In the genomic region with DNA sequence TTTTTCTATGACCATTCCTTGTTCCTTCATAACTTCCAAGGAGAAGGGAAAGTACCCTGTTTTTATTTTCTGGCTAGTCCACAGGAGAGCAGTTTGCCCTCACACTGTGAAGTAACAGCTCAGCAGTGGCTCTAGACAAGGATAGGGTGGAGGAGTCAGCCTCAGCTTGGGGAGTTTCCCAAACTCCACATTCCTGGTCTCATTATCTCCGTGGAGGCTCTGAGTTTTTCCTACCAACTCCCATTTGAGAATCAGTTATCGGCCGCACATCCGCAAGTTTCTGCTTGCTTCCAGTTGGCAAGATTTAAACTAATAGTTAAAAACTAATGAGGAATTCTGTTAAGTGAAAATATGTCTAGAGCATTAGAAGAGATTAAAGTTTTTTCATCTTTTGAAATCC, we compare ENCODE assay signal across 24 mouse cellular contexts. TPM values are rescaled to one million over a fixed set of nuclear protein-coding genes. Genes with fewer than 3 reads are reported as not detected.
DNase-seq lines count a peak whose midpoint lies in the region; ATAC-seq and TF ChIP-seq lines count a peak whose summit lies in the region.
"Had no signal": no experiment of that assay in that cellular context is flagged by ENCODE, and none has a peak within 500 bp of the region (broad histone marks: within the 10 kb centered on the region; RNA-seq: fewer than 3 reads in every experiment).

No protein-coding gene starts in this region.

- peak in 1 of 2 experiments; percentile 57 for DNase-seq in heart, adult 2 months
- DNase-seq in lung, postnatal 36 days = peak; percentile 19
- DNase-seq in lung, adult 2 months = no peak
- peak; percentile 8 for DNase-seq in heart, postnatal 0 days (ENCODE audit: low spot score)
- peak; percentile 69 for DNase-seq in testis, postnatal 14 days (ENCODE audit: low spot score)
- DNase-seq in adrenal gland, adult 18-20 months (ENCODE audit: low spot score in 2 of 2) = no peak
- DNase-seq: adrenal gland, postnatal 36 days; B cell, adult 2 months; cerebellum, adult 18-20 months; kidney, adult 18-20 months; lung, postnatal 14 days; midbrain, embryonic 14.5 days; right cerebral cortex, postnatal 25 days had no signal

- no peak for TF ChIP-seq EP300 in heart, adult 2 months (IDR thresholded peaks at IDR 0.05; ENCODE audit: insufficient read depth, low read depth, low read length)
- TF ChIP-seq EP300 in heart, postnatal 0 days (IDR thresholded peaks at IDR 0.05; ENCODE audit: low read depth) = no peak

- H3K4me1 ChIP-seq in heart, adult 2 months (ENCODE audit: control insufficient read depth, insufficient read depth, low read length) = no peaks in the 10 kb centered on the region; the same call in 1 of the 2 replicates
- peaks cover 5% of the 10 kb centered on the region; the same call in 1 of the 2 replicates for H3K4me1 ChIP-seq in heart, embryonic 11.5 days (ENCODE audit: control insufficient read depth, insufficient read depth, low read length)
- H3K4me1 ChIP-seq in lung, adult 2 months (ENCODE audit: control insufficient read depth, insufficient read depth, low read length) = no peaks in the 10 kb centered on the region; the same call in 1 of the 2 replicates
- H3K4me1 ChIP-seq in heart, postnatal 0 days (ENCODE audit: control insufficient read depth, insufficient read depth) = no peaks in the 10 kb centered on the region
- H3K4me1 ChIP-seq: forebrain, embryonic 13.5 days; liver, embryonic 15.5 days; megakaryocyte, embryonic 14.5 days; neural tube, embryonic 13.5 days had no signal

- intact Hi-C loops in heart, adult 2 months (cut with DNase I) = loop anchor here (10.0 kb wide), 2 partner anchors 50 to 200 kb away; partner anchors contain the start of gene Tcf21

- H3K27me3 ChIP-seq in heart, adult 2 months (ENCODE audit: control insufficient read depth, insufficient read depth, low read length) = no peaks in the 10 kb centered on the region
- H3K27me3 ChIP-seq in heart, embryonic 11.5 days (ENCODE audit: control insufficient read depth, insufficient read depth, low read length) = no peaks in the 10 kb centered on the region
- no peaks in the 10 kb centered on the region for H3K27me3 ChIP-seq in heart, postnatal 0 days (ENCODE audit: control insufficient read depth, insufficient read depth, low read length)
- H3K27me3 ChIP-seq: limb, embryonic 15.5 days; liver, embryonic 15.5 days; megakaryocyte, embryonic 14.5 days; neural tube, embryonic 13.5 days; stomach, embryonic 15.5 days had no signal

- TF ChIP-seq CTCF in heart, adult 2 months (IDR thresholded peaks at IDR 0.05) = no peak
- no peak for TF ChIP-seq CTCF in lung, adult 2 months (IDR thresholded peaks at IDR 0.05; ENCODE audit: insufficient read depth, low read length)
- TF ChIP-seq CTCF in heart, postnatal 0 days (IDR thresholded peaks at IDR 0.05; ENCODE audit: low read depth) = no peak

- TF ChIP-seq POLR2A in heart, adult 2 months (IDR thresholded peaks at IDR 0.05; ENCODE audit: insufficient read depth, low read depth, low read length) = no peak
- no peak for TF ChIP-seq POLR2A in lung, adult 2 months (IDR thresholded peaks at IDR 0.05; ENCODE audit: borderline replicate concordance, extremely low read depth, low read depth, low read length)

- no peak; the same call in 1 of the 2 replicates for ATAC-seq in heart, embryonic 11.5 days (replicated peaks; ENCODE audit: insufficient number of reproducible peaks, low FRiP score, low TSS enrichment)
- ATAC-seq in heart, postnatal 0 days (ENCODE audit: insufficient read depth, low read depth) = no peak
- ATAC-seq: forebrain, embryonic 13.5 days had no signal

- no peak overlapping the region for H3K4me3 ChIP-seq in heart, adult 2 months
- no peak overlapping the region for H3K4me3 ChIP-seq in heart, embryonic 11.5 days (ENCODE audit: low read depth, low read length)
- no peak overlapping the region for H3K4me3 ChIP-seq in lung, adult 2 months (replicated peaks; ENCODE audit: extremely low read depth, low read depth, low read length)
- no peak overlapping the region for H3K4me3 ChIP-seq in heart, postnatal 0 days (ENCODE audit: low read depth, low read length)
- H3K4me3 ChIP-seq: forebrain, embryonic 13.5 days; limb, embryonic 15.5 days; liver, embryonic 15.5 days; megakaryocyte, embryonic 14.5 days; neural tube, embryonic 13.5 days; stomach, embryonic 15.5 days had no signal

- peak overlapping the region; percentile 2 for H3K27ac ChIP-seq in heart, adult 2 months
- no peak overlapping the region for H3K27ac ChIP-seq in heart, embryonic 11.5 days (ENCODE audit: low read depth, low read length)
- H3K27ac ChIP-seq in heart, postnatal 0 days (ENCODE audit: low read depth) = peak overlapping the region; percentile 43; the same call in 1 of the 2 replicates
- H3K27ac ChIP-seq: forebrain, embryonic 13.5 days; limb, embryonic 15.5 days; liver, embryonic 15.5 days; neural tube, embryonic 13.5 days; stomach, embryonic 15.5 days had no signal

- H3K4me2 ChIP-seq in heart, embryonic 11.5 days = no peak overlapping the region
- no peak overlapping the region for H3K4me2 ChIP-seq in heart, postnatal 0 days (ENCODE audit: low read depth, low read length)
- H3K4me2 ChIP-seq: forebrain, embryonic 13.5 days; limb, embryonic 15.5 days; liver, embryonic 15.5 days; neural tube, embryonic 13.5 days; stomach, embryonic 15.5 days had no signal

- no peaks in the 10 kb centered on the region for H3K9me3 ChIP-seq in heart, embryonic 11.5 days (replicated peaks; ENCODE audit: control insufficient read depth, low read length)
- H3K9me3 ChIP-seq in heart, postnatal 0 days (replicated peaks; ENCODE audit: control insufficient read depth, low read length) = no peaks in the 10 kb centered on the region
- H3K9me3 ChIP-seq: forebrain, embryonic 13.5 days; limb, embryonic 15.5 days; liver, embryonic 15.5 days; neural tube, embryonic 13.5 days; stomach, embryonic 15.5 days had no signal

- no peak overlapping the region for H3K9ac ChIP-seq in heart, adult 2 months (ENCODE audit: low read depth, low read length)
- H3K9ac ChIP-seq in heart, embryonic 11.5 days (ENCODE audit: low read depth, low read length) = no peak overlapping the region
- H3K9ac ChIP-seq in heart, postnatal 0 days (replicated peaks; ENCODE audit: low read depth, low read length) = no peak overlapping the region
- H3K9ac ChIP-seq: forebrain, embryonic 13.5 days; limb, embryonic 15.5 days; liver, embryonic 15.5 days; neural tube, embryonic 13.5 days; stomach, embryonic 15.5 days had no signal

- WGBS in heart, adult 2 months = 27% methylated on average over 4 of the region's 4 CpGs
- 34% methylated on average over 4 of the region's 4 CpGs for WGBS in heart, embryonic 11.5 days (ENCODE audit: insufficient replicate concordance)
- 72% methylated on average over 4 of the region's 4 CpGs for WGBS in lung, adult 2 months
- WGBS in heart, postnatal 0 days = 44% methylated on average over 4 of the region's 4 CpGs

- no peaks in the 10 kb centered on the region for H3K36me3 ChIP-seq in heart, adult 2 months (ENCODE audit: control insufficient read depth, insufficient read depth, low read length)
- H3K36me3 ChIP-seq in heart, embryonic 11.5 days (ENCODE audit: control insufficient read depth, insufficient read depth, low read length) = no peaks in the 10 kb centered on the region
- H3K36me3 ChIP-seq in heart, postnatal 0 days (replicated peaks; ENCODE audit: control insufficient read depth, insufficient read depth, low read length) = no peaks in the 10 kb centered on the region
- H3K36me3 ChIP-seq: limb, embryonic 15.5 days; liver, embryonic 15.5 days; neural tube, embryonic 13.5 days; stomach, embryonic 15.5 days had no signal

- no peaks in the 10 kb centered on the region for H3K79me2 ChIP-seq in heart, adult 2 months (replicated peaks; ENCODE audit: control insufficient read depth, insufficient read depth, low read length)

RNA-seq across cellular contexts. Expression of gene Tcf21, which starts 55.2 kb away (rescaled TPM):
- total RNA-seq in heart, adult 2 months (2021) = 1 to 10 TPM; 8.4 to 9.6 TPM
- 29.6 and 32.3 TPM in 2 replicates for polyA plus RNA-seq in heart, adult 2 months (2012; rRNA removed)
- polyA plus RNA-seq in heart, embryonic 11.5 days (2014; fragmentation: Nextera tagmentation; extraction: Ambion mirVana) = 81.8 and 84.8 TPM in 2 replicates
- polyA plus RNA-seq in lung, adult 2 months (2012; rRNA removed) = 190 and 228 TPM in 2 replicates
- 17.9 and 21.9 TPM in 2 replicates for total RNA-seq in heart, postnatal 0 days (2014; rRNA removed; ENCODE audit: low replicate concordance)
- 56.0 and 56.9 TPM in 2 replicates for polyA plus RNA-seq in heart, postnatal 0 days (2015; fragmentation: Nextera tagmentation; extraction: Ambion mirVana)
- total RNA-seq in adrenal gland, adult 18-20 months (2021) = 10 to 100 TPM in 1 of 2 experiments, 1 to 10 TPM in 1; 7.1 to 11.0 TPM
- total RNA-seq: common myeloid progenitor, adult 5-6 weeks; layer of hippocampus, adult 18-20 months; layer of hippocampus, postnatal 25 days; left cerebral cortex, postnatal 14 days had no signal
- polyA plus RNA-seq: midbrain, embryonic 14.5 days had no signal

Comparison
In these comparisons a context has a peak if more than half of its experiments do, and no peak if none do; other contexts are left out.
1. DNase-seq: peak in lung, postnatal 36 days (single experiment), heart, postnatal 0 days (single experiment) and testis, postnatal 14 days (single experiment); none in lung, adult 2 months (single experiment) and adrenal gland, adult 18-20 months (0 of 2).